Mouse (Mus musculus) kidney, adult 11 months (tissue): ENCODE data around the gene Myrip.
A peak's percentile ranks its signal among the peaks of the same experiment; 100 is the strongest.

Experiments
- DNase-seq: peaks from one replicate; pipeline ENCODE4 v3.0.0; 2022

Myrip gene

DNA sequence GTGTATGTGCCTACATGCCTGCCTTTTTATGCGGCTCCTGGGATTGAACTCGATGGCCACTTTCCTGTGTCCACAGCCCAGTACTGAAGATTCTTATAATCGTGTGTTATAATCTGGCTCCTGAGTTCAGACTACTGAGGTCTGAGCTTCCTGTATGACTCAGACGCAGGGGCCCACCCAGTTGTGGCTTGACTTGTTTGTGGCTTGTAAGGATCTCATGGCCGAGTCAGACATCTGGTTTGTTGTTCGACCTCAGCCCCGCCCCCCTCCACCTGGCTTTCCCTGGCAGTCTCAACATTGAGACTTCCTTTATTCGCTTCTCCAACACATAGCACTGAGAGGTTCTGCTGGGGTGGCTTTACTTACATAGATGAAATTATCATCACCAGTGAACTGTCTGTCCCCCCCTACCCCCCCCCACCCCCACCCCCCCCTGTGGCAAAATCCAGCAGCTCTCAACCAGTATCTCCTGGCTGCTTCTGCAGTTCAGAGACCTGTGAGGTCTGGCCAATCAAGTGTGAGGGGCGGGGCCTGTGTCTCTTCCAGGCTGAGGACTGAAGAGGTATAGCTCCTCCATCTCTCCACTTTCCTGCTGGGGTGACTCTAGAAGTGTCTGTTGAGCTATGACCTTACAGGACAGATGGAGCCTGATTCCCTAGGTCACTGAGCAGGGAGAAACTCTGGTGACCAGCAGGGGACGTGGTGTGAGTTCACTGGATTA, 38.8 kb downstream of the Myrip start:
- no peak for DNase-seq

DNA sequence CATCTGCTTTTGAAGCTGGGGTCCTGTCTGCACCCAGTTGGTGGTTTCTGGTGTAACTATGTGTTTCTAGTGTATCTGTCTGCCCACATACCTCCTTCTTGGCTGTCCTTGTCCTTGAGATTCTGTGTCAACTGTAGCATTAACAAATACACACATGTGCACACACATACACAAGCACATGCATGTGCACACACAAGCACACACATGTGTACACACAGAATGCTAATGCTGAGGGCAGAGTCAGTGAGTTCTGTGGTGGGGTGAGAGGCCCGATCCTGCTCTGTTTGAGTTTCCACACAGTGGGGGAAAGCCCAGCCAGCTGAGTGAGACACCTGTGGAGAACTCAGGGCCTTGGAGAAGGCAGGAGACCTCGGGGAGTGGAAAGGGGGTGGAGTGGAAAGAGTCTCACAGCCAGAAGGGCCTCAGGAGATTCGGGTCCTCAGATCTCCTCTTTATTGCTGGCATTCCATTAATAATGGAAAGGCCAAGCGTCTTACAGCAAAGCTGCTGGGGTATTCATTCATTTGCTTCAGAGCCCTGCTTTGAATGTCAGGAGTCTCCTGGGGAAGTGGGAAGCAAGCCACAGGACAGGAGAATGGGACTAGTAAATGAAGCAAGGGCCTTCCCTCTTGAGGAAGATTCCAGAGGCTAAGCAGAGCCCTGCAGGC, 41.9 kb downstream of the Myrip start:
- DNase-seq = no peak

DNA sequence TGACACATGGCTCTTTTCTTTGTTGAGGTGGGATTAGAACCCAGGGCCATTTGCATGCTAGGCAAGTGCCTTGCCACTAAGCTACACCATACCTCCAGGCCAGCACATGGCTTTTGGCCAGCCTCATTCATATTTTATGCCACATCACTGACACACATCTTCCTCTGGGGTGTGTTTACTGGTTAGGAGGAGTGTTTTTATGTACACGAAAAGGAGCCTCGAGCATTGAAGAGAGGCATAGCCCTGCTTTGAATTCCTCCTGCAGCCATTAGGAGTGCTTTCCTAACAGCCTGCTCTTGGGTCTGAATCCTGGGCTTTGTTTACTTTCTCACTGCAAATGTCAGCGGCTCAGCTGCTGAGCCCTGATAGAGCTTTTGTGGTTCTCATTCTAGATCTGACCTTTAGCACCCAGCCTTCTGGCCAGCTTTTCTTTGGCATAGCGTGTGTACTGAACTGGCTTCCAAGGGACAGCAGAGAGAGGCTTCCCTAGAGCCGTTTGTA, 44.4 kb downstream of the Myrip start:
- DNase-seq = peak; percentile 12

DNA sequence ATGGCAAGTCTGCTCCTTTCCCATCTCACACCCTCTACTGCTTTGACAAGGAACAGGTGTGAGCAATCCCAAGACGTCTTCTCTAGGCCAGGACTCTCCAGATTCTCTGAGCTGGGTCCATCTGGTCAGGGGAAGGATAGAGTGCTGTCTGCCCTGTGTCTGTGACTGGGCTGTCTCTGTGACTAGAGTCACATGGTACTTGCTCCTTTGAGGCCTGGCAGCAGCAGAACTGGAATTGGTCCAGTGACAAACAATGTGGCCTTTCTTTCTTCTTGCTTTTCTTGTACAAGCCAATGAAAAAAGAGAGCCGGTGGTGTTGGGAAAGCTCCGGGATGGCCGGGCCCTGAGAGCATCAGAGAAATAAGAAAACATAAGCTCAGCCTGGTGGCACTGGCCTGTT, 47.8 kb downstream of the Myrip start:
- peak; percentile 11 for DNase-seq

DNA sequence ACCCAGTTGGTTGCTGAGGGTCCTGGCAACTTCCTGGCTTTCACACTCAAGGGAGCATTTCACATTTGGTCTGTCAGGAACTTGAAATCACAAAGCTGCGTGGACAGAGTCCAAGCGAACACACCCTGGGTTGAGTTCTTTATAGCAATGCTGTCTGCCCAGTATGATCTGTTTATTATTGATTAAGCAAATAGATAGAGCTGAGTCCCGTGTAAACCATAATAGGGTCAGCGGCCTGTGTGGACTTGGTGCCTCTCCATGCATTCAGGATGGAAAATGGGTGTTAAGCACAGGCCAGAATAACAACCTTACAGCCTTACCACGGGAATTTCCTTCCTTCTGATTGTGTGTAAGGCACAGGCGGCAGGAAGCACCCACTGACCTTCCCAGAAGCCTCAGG, 49.0 kb downstream of the Myrip start:
- peak; percentile 12 for DNase-seq

DNA sequence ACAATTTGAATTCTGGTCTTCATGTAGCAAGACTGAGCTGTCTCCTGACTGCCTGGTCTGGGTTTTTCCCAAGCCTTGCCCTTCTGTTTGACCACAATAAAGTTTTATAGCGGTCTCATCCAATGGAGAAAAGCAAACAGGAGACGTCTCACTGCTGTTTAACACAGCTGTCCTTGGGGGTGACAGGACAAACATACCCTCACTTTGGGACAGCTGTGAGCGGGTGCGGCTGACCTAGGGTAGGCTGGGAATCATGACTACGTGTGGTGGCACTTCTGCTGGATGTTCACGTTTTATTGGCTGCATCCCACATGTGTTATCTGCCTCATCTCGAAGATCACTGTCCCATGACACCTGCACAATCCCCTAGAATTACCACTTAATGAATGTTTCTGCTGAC, 49.7 kb downstream of the Myrip start:
- DNase-seq = no peak

DNA sequence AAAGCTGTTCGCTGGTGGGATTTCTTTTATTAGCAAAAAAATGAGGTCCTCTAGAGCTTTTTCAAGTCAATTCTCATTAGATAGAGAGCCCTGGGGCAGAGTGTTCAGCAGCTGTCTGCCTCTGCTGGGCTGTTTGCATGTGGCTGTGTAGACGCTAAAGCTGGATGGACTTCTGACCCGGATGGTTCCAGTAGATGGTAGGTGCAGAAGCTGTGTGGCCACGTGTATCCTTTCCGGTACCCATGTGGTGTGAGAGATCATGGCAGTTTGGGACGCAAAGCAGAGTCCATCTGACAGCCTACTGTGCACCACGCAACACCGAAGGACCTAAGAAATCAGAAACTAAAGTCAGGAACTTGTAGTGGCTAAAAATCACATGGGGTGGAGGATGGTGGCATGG, 50.2 kb downstream of the Myrip start:
- no peak for DNase-seq

DNA sequence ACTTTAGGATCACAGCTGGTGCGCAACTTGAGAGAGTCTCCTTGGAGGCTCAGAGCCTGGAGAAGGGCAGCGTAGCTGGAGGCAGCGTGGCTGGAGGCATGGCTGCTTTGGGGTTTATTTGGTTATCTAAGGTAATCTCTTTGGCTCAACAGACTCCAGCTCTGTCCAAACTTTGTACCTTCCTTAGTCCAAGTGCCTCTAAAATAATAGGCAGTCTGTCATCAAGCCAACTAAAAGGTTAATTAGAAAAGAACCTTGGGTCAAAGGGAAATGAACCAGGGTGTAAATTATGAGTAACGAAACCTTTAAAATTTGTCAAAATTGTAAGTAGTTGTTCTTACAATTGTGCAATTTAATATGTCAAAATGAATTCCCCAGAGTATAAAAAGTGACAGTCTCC, 51.7 kb downstream of the Myrip start:
- no peak for DNase-seq

DNA sequence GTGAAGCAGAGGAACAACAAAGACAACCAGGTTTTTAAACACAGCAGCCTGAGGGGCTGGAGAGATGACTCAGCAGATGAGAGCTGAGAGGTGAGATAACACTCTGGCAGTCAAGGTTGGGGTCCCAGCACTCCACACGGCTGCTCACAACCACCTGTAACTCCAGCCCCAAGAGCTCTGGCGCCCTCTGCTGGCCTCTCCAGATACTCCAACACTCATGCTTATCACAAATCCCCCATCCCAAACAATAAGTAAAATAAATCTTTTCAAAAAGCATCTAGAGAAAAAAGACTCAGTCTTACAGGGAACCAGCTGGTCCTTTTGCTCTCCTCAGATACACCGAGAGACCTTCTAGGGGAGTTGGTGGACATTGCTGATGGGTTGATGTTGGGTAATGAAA, 52.7 kb downstream of the Myrip start:
- no peak for DNase-seq

DNA sequence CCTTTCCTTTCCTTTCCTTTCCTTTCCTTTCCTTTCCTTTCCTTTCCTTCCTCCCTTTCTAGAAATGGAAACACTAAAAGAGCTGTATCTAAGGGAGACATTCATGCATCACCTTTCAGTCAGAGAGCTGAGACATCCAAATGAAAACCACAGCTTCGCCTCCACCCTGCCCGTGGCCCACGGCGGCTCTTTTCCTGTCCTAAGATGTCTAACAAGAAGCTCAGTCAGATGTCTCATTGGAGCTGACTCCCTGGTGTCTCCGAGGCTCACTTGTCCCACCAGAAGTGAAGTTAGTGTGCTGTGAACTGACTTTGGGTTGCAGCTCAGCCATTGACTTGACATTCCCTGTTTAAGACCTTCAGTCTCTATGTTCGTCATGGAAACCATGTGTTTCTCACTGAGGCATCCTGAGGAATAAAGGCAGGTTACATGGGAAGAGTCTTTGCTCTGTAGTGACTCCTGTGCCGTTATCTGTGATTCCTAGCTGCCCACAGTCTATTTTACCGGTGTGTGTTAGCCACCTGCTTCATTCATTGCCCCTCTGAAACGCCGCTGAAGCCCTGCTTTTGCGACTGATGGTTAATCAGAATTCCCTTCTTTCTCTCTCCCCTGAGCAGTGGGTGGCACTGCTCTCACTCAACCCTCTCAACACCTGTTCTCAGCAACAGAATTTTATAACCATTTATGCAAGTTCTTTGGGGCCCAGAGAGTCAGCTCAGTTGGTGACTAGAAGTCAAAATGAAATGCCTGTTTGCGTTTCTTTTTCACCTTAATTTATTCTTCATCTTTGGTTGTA, 53.4 kb downstream of the Myrip start:
- DNase-seq = no peak

DNA sequence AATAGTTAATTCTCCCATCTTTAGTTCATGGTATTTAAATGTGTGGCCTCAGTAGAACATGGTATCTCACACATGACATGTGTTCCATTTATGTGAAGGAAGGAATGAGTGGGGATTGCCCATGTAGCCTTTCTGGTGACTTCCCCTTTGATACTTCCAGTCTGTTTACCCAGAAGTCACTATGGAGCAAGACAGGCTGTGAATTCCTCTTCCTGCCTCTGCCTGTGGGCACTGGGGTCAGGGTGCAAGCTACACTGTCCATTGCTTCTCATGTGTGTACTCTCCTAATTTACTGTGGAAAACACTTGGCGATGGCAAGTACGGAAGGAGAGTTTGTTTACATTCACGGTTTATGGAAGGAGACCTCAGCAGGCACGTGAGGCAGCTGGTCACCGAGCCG, 55.2 kb downstream of the Myrip start:
- DNase-seq = no peak

DNA sequence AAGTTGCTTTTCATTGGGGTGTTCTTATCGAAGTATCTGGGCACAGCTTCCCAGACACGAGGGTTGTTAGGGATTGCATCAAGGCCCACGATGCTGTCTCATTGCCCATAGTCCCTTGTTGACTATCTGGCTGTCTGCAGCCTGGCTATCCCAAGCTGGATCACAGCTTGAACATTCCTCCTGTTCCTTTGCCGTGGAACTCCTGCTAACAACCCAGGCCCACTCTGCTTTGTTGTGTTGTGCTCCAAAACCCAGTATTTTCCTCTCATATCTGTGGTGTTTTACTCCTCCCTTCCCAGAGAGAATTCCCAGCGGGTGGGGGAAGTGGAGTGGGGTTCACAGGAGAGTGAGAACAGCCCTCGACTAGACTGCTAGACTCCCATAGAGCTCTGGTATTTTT, 56.7 kb downstream of the Myrip start:
- no peak for DNase-seq

DNA sequence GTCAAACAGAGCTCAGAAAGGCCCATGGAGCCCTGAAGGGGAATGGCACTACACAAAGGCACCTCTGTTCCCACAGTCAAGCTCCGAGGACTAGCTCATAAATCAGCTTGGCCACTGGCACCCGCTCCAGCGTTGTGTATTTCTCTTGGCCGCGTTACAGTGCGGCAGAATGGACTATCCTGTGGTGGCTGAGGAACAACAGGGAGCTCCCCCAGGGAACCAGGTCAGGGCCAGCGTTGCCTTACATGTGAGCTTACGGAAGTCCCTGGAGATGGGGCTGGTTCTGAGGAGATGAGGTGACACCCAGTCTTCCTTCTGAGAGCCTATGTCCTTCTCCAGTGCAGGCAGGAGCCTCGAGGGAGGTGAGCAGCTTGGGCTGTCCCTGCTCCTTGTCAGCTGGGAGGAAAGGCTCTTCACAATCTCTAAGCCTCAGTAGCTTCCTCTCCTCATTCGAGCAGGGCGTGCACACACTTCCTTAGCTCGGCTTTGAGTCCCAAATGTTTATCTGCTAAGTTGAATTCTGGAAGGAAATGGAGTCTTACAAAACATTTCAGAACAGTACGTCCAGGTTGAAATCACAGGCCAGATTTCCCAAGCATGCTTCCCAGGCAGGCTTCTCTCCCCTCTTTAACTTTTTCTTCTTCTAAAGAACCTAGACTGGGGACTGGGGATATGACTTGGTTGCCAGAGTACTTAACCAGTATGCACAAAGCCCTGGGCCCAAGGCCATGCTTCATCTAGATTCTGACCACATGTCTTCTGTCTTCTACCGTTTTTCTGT, 59.3 kb downstream of the Myrip start:
- peak; percentile 82 for DNase-seq

DNA sequence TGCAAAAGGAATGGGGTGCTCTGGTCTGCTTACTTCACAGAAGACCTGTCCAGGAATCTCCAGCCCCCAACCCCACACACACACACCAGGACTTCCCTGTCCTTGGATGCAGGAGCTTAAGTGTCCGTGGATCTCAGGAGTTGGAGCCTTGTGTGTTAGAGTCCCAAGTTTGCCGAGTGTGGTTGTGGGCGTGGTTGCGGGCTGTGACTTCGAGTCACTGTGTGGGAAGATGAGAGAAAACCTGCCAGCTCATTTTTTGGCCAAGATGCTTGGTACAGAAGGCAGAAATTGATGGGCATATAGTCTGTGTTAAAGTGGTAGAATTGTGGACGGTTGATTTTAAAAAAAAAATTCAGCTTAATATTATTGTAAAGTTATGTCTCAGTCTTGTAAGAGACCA, 60.3 kb downstream of the Myrip start:
- no peak for DNase-seq

DNA sequence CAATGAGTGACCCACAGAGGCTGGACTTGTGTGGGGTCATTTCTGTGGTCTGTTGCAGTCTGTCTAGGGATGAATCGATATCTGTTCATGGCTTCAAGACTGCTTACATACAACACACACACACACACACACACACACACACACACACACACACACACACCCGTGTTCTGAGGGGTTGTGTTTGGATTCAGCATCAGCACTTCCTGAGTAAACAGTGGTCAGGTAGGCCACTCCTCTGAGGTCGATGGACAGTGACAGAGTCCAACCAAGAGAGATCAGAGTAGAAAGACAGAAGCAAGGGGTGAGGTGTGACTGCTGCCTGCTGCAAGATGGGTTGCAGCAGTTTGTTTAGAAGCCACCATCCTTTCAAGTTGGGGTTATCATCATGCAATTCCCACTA, 61.4 kb downstream of the Myrip start:
- no peak for DNase-seq

DNA sequence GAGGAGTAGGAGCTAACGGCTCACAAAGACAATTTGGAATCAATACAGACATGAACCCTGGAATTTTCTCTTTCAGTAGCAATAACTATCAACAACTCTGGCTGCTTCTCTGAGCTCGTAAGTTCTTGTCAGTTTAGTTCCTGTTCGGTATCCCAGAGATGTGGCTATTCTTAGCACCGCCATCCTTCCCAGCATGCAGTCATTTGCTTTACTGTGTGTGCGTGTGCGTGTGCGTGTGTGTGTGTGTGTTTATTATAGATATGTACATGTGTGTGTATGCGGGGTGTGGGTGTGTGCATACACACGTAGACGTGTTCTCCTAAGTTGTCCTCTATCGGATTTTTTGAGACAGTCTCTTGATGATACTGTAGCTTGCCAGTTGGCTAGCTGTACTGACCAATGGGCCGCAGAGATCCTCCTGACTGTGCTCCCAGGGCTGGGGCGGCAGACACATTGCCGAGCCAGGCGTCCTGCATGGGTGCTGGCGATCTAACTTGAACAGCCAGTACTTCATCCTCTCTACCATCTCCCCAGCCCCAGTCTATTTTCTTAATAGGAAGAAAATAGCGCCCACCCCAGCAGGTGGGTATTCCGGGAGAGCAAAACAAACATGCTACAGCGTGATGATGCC, 63.5 kb downstream of the Myrip start:
- DNase-seq = no peak

DNA sequence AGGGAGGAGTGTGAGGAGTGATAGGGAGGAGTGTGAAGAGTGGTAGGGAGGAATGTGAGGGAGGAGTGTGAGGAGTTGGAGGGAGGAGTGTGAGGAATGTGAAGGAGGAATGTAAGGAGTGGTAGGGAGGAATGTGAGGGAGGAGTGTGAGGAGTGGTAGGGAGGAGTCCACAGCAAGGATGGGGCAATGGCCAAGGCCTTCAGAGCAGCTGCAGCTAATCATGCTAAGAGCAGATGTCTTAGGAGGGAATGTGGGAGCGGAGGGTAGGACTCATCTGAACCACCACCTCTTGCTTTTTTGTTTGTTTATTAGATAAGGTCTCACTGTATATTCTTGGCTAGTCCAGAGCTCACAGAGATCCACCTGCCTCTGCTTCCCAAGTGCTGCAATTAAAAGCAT, 66.2 kb downstream of the Myrip start:
- no peak for DNase-seq

DNA sequence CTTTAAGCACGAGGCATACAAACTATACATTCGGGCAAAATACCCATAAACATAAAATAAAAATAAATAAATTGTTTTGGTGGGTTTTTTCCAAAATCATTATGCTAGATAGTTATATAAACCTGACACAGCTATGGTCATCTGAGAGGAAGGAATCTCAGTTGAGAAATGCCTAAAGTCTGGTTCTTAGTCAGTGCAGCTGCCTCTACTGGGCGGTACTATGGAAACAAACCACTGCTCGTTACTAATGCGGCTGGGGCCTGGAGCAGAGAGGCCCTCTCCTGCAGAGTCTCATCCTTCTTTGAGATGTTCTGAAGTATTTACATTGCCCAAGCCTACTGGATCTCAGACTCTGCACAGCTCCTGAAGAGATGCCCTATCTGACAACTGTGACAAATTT, 70.3 kb downstream of the Myrip start:
- DNase-seq = no peak

DNA sequence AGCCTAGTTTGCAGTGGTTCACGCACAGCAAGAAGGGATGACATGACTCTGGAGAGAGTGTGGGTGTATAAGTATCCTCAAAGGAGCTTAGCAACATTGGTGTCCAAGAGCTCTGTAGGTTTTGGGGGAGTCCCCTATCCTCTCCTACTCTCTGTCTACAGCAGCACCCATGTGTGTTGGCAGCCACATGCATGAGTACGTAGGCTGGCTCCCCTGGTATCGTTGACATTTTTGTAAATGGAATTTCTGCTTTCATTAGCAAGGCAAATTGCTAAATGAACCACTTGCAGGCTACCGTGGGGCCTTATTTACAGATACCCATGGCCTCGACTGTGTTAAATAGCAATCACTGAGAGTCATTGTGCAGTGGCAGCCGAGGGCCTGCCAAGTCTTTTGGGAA, 71.0 kb downstream of the Myrip start:
- no peak for DNase-seq

DNA sequence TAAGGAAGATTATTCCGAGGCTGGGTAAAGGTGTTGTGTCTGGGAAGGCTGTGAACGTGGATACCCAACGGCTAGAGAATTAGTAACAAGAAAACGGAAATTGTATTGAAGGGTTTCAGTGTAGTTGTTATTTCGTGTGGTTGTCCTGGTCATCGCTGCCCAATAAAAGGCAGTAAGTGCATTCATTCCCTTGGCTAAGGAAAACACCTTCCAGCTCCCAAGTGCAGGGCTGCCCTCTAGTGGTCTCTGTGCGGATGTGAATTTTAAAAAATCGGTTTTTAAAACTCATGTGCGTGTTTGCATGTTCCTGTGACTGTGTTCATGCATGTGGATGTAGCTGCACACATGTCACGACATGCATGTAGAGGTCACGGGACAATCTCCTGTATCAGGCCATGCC, 76.4 kb downstream of the Myrip start:
- DNase-seq = no peak

DNA sequence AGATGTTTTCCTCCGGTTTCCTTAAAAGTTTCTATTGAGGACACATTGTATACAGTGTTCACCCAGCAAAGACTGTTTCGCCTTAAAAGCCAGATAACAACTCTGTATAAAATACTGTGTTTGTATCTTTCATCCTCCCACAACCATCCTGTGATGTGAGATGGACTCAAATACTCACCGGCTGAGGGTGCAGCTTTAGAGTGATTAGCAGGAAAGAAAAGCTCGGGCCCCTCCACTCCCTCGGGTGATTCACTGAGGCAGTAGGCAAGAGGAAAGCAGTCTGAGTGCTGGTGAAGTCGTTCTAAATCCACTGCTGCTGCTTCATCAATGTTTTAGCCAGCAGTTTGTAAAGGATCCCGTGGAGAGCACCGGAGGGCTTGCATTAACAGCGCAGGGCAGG, 93.9 kb downstream of the Myrip start:
- no peak for DNase-seq

DNA sequence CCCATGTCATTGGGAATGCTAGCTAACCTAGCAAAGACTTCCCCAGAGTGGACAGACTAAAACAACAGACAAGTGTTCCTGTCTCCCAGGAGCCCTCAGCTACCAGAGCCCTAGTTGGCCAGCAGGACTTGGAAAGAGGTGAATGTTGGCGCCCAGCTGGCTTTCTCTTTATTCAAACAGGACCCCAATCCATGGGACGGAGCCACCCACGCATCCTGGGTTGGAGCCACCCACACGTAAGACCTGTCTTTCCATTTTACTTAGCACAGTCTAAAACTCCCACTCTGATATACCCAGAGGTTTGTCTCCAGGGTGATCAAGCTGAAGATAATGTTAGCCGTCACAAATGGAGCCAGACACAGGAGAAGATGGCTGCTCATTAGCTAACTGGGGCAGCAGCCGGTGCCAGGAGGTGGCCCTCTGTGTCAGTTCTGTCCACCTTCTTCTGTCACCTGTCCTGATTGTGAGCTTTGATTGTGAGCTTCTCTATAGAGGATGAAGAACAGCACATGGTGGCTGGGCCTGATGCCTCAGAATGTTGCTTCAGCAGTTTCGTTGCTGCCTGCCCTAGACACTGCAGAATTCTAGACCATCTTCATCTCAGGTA, 95.4 kb downstream of the Myrip start:
- no peak for DNase-seq
